Mouse (Mus musculus) stomach, postnatal 0 days (tissue): Measurements from ENCODE around the gene Myof. TPM values are rescaled to one million over a fixed set of nuclear protein-coding genes. Genes with fewer than 3 reads are reported as not detected.

Experiments used
- ATAC-seq: fragments of 200-750 bp; cut with Nextera tagmentation; 2 replicates; pipeline ENCODE4 v1.8.0; 2017; ENCODE audit not compliant: low FRiP score, low TSS enrichment
- DNase-seq: peaks from one replicate; pipeline ENCODE4 v3.0.0-alpha.2; 2016; ENCODE audit warnings: low spot score
- H3K27ac ChIP-seq: fragments of 300-500 bp; sonication (generic); replicated peaks from 2 replicates; pipeline ENCODE4 v1.5.1; 2014; ENCODE audit warnings: mild to moderate bottlenecking, control low read depth
- H3K27me3 ChIP-seq: fragments of 300-500 bp; sonication (generic); 2 replicates; pipeline ENCODE4 v1.6.1; 2014; ENCODE audit warnings: low read length; ENCODE audit not compliant: control insufficient read depth, insufficient read depth
- H3K36me3 ChIP-seq: fragments of 300-500 bp; sonication (generic); 2 replicates; pipeline ENCODE4 v1.6.1; 2014; ENCODE audit warnings: low read length, mixed read lengths; ENCODE audit not compliant: control insufficient read depth, insufficient read depth
- H3K4me1 ChIP-seq: fragments of 300-500 bp; sonication (generic); replicated peaks from 2 replicates; pipeline ENCODE4 v1.6.1; 2014; ENCODE audit warnings: antibody characterized with exemption; ENCODE audit not compliant: control insufficient read depth, insufficient read depth
- H3K4me2 ChIP-seq: fragments of 300-500 bp; sonication (generic); replicated peaks from 2 replicates; pipeline ENCODE4 v1.6.1; 2014; ENCODE audit warnings: low read depth, mild to moderate bottlenecking, control low read depth, moderate library complexity
- H3K4me3 ChIP-seq: fragments of 300-500 bp; sonication (generic); 2 replicates; pipeline ENCODE4 v1.5.1; 2014; ENCODE audit warnings: low read depth, low read length, control low read depth
- H3K9ac ChIP-seq: fragments of 300-500 bp; sonication (generic); 2 replicates; pipeline ENCODE4 v1.6.1; 2014; ENCODE audit warnings: mild to moderate bottlenecking, low read length, control low read depth, mixed read lengths
- H3K9me3 ChIP-seq: fragments of 300-500 bp; sonication (generic); 2 replicates; pipeline ENCODE4 v1.6.1; 2016; ENCODE audit warnings: low read length; ENCODE audit not compliant: control insufficient read depth
- CTCF ChIP-seq: IDR thresholded peaks from 2 replicates; pipeline ENCODE4 v1.5.1; 2016; ENCODE audit warnings: antibody characterized with exemption, low read depth, mild to moderate bottlenecking, moderate library complexity
- EP300 ChIP-seq: optimal IDR thresholded peaks from 2 replicates; pipeline ENCODE3; 2016; ENCODE audit warnings: antibody characterized with exemption
- WGBS: fragments of 180-500 bp; shearing (Covaris S2); extraction: QIAGEN DNeasy Blood & Tissue Kit; methylation state at CpG from one replicate; pipeline ENCODE4 v1.1.7; 2014; 5-methylcytosine and 5-hydroxymethylcytosine counted together
- polyA plus RNA-seq: library from polyadenylated mRNA; unstranded; fragments of >200 nt; fragmentation: Nextera tagmentation; extraction: Ambion mirVana; gene quantifications from 2 replicates; pipeline ENCODE4 v1.2.1, GENCODE M21; 2015

Gene Myof
- polyA plus RNA-seq, 1 experiment from 2014 or later: 14.3 TPM

DNA sequence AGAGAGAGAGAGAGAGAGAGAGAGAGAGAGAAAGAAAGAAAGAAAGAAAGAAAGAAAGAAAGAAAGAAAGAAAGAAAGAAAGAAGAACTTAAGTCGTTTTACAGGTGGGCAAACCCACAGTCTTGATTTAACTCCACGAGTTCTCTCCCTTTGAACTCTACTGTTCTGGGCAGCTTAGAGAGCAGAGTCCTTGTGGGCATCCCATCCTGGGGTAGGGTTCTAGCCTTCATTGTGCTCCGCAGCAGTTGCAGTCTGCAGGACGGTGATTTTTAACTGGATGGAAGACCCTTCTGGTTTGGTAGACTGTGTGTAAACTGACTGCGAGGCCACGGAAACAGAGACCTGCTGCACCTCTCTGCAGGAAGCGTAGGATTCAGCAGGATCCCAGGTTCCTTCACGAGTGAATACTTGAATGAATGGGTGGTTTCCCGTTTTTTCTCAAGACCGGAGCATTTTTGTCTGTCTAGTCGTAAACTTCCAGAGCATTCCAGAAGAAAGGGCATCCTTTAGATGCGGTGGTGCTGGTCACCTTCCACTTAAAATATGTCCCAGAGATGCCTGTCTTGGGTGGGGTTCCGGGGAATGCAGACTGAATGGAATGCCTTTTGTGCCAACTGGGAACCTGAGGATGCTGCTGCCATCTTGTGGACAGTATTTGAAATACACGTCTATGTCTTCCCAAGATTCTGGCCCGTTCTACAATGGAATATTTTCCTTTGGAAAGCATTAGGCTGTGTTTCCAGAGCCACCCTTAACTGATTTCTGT lies 156.8 kb downstream of the Myof start:
- TF ChIP-seq CTCF (peak; percentile 90), EP300 (no peak)
- H3K36me3 ChIP-seq: no peaks in the 10 kb centered on the region
- DNase-seq (peak; percentile 55), ATAC-seq (peak; percentile 18; the same call in 1 of the 2 replicates)
- no peak overlapping the region for H3K9ac ChIP-seq
- no peaks in the 10 kb centered on the region for H3K4me1 ChIP-seq
- 0 out of 2 replicates have a peak overlapping the region, but pooled peaks have one; percentile 13 for H3K4me3 ChIP-seq
- no peak overlapping the region for H3K27ac ChIP-seq
- H3K4me2 ChIP-seq: peak overlapping the region; percentile 42
- no peaks in the 10 kb centered on the region for H3K27me3 ChIP-seq
- no peaks in the 10 kb centered on the region for H3K9me3 ChIP-seq
- WGBS: 12% methylated on average over 15 of the region's 15 CpGs

DNA sequence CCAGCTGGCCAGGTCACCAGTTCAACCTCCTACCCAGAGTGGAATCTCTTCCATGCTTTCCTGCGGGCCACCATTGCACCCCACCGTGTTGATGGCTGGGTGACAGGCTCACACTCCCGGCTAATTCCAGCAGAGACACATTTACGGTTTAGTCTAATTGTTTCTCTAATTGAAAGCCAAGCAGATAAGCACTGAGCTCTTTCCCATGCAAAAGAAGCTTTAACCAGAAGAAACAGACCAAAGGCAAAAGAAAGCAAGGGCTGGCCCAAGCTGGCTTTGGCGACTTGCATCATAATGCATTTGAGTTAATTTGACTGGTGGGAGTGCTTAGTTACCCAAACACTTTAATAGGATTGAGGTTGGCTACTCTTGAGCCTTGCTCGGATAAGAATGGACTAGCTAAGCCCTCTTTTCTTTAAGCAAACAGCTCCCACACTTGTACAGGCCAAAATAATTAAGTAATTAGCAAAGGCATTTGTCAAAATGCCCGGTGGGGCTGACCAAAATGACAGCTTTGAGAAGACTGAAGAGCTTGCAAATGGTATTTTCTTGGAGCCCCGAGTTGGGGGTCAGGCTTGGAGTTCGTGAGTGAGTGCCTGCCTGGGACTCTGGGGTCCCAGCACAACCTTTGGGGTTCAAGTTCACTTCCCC lies 161.8 kb downstream of the Myof start:
- no peak overlapping the region for H3K4me3 ChIP-seq
- ATAC-seq (no peak), DNase-seq (no peak)
- 34% methylated on average over 9 of the region's 9 CpGs for WGBS
- peaks cover 3% of the 10 kb centered on the region; the same call in 1 of the 2 replicates for H3K27me3 ChIP-seq
- TF ChIP-seq CTCF (no peak), EP300 (no peak)
- no peaks in the 10 kb centered on the region for H3K9me3 ChIP-seq
- H3K9ac ChIP-seq: no peak overlapping the region
- no peak overlapping the region for H3K4me2 ChIP-seq
- H3K27ac ChIP-seq: no peak overlapping the region
- H3K36me3 ChIP-seq: no peaks in the 10 kb centered on the region
- H3K4me1 ChIP-seq: no peaks in the 10 kb centered on the region

GRCm38 (mm10) chr19:37877511-37878167 lies 165.7 kb downstream of the Myof start:
- DNase-seq (no peak), ATAC-seq (no peak)
- WGBS: 22% methylated on average over 20 of the region's 20 CpGs
- Histone ChIP-seq H3K9me3 (no peaks in the 10 kb centered on the region), H3K4me2 (no peak overlapping the region), H3K27me3 (peaks cover 3% of the 10 kb centered on the region; the same call in 1 of the 2 replicates), H3K4me1 (no peaks in the 10 kb centered on the region), H3K4me3 (no peak overlapping the region), H3K27ac (no peak overlapping the region), H3K9ac (no peak overlapping the region), H3K36me3 (no peaks in the 10 kb centered on the region)
- TF ChIP-seq EP300: no peak

DNA sequence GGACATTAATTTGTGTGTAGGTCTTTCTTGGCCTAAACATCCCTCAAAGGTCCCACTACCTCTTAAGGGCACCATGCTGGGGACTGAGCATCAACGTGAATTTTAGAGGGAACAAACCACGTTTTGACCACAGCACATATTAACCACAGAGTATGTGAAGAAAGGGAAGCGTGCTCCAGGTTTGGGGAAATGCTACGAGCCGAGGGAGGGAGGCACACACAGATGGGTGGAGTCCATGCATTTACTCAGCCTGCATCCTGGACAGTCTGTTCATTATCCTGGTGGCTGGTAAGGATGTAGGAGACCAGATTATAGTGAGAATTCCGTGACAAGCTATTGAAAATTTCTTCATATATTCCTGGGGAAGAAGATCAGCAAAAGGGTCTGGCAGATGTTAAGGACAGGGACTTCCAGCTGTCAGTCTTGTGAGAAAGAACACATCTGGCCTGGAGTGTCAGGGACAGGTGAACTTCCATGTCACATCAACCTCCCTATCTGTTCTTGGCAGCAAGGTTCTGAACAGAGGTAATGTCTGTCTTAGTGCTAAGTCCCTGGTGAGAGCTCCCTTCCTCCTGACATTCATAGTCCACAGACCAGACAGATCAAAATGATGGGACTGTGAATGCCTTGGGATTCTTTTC lies 166.7 kb downstream of the Myof start:
- Histone ChIP-seq H3K9ac (no peak overlapping the region), H3K9me3 (no peaks in the 10 kb centered on the region), H3K36me3 (no peaks in the 10 kb centered on the region), H3K4me3 (no peak overlapping the region), H3K27ac (no peak overlapping the region), H3K4me2 (no peak overlapping the region), H3K27me3 (peaks cover 3% of the 10 kb centered on the region; the same call in 1 of the 2 replicates), H3K4me1 (no peaks in the 10 kb centered on the region)
- ATAC-seq: no peak
- no peak for DNase-seq
- TF ChIP-seq EP300 (no peak), CTCF (no peak)
- 69% methylated on average over 6 of the region's 6 CpGs for WGBS

GRCm38 (mm10) chr19:37873499-37873898 lies 169.9 kb downstream of the Myof start:
- H3K4me1 ChIP-seq: no peaks in the 10 kb centered on the region

More at GRCm38 (mm10) chr19:37873499-37873898, 169.9 kb downstream of the Myof start:
- ATAC-seq (no peak), DNase-seq (no peak)
- TF ChIP-seq EP300 (no peak), CTCF (no peak)
- Histone ChIP-seq H3K36me3 (no peaks in the 10 kb centered on the region), H3K9me3 (no peaks in the 10 kb centered on the region), H3K9ac (no peak overlapping the region), H3K27ac (no peak overlapping the region), H3K4me3 (no peak overlapping the region), H3K4me2 (no peak overlapping the region), H3K27me3 (peaks cover under 1% of the 10 kb centered on the region; the same call in 1 of the 2 replicates)
- WGBS: 81% methylated on average over 1 of the region's 1 CpGs
